Mouse (Mus musculus): ENCODE data around the gene Ildr2.

GRCm38 (mm10) chr1:166330752-166331151 is 76.8 kb downstream of the Ildr2 start:
- TF ChIP-seq POLR2A (IDR thresholded peaks at IDR 0.05; ENCODE audit: insufficient read depth, low read length) = no peak
- TF ChIP-seq CTCF (IDR thresholded peaks at IDR 0.05; ENCODE audit: low read depth, low read length) = no peak
